Mouse (Mus musculus) mature B cell (primary cell): Measurements from ENCODE around the gene Ankrd34a.

Experiments used
- in situ Hi-C: fragments of 300-500 bp; cut with MboI; formaldehyde crosslinking; loops from 2 replicates; pipeline ENCODE4 v1.14.3; 2019

Gene Ankrd34a

GRCm38 (mm10) chr3:96596228-96596707, at the start of gene Ankrd34a:
Gene Ankrd34a, plus strand, starts transcription at chr3:96596636.
- in situ Hi-C loops, result no loop called here

DNA sequence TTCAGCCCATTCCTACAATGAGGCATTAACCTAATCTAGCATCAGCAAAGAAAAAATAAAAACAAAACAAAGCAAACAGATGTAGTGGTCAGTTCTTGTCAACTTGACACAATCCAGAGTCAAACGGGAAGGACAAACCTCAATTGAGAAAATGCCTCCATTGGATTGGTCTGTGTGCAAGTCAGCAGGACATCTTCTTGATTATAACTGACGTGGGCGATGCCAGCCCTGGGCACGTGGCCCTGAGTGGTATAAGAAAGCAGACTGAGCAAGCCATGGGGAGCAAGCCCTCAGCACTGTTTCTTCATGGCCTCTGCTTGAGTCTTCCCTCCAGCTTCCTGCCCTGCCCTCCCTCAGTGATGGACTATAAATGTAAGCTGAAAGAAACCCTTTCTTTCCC, 49.6 kb upstream of the Ankrd34a start:
- in situ Hi-C loops, result loop anchor here (5.0 kb wide), 1 partner anchor 85 kb away; no protein-coding TSS in a partner anchor

- in situ Hi-C loops, result loop anchor here (5.0 kb wide), 1 partner anchor 85 kb away; no protein-coding TSS in a partner anchor
Measured at GRCm38 (mm10) chr3:96547389-96547960, 49.0 kb upstream of the Ankrd34a start.

DNA sequence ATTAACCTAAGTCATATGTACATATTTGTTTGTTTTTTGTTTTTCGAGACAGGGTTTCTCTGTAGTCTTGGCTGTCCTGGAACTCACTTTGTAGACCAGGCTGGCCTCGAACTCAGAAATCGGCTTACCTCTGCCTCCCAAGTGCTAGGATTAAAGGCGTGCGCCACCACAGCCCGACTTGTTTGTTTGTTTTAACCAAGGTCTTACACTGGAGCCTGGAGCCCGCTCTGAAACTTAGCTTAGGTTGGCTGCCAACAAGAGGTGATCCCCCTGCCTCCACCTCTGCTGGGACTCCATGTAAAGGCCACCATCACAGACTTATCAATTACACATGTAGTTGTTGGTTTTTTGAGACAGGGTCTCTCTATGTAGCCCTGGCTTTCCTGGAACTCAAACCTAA, 47.6 kb upstream of the Ankrd34a start:
- in situ Hi-C loops, result loop anchor here (5.0 kb wide), 1 partner anchor 83 kb away; no protein-coding TSS in a partner anchor

DNA sequence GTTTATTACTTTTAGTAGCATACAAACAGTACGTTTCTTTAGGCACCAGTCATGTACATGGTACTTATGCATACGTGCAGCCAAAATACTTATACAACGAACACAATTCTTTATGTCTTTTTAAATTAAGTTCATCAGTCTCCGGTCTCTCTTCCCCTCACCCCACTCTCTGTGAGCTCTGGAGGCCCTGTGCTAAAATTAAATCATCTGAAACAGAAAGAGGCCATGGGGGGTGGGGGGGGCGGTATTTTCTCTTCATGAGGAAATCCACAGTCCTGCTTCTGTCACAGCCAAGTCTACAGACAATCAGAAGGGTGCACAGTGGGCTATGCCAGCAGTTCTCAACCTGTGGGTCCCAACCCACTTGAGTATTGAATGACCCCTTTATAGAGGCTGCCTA, 47.1 kb upstream of the Ankrd34a start:
- in situ Hi-C loops, result loop anchor here (5.0 kb wide), 1 partner anchor 83 kb away; no protein-coding TSS in a partner anchor

- in situ Hi-C loops, result no loop called here
Measured at GRCm38 (mm10) chr3:96551203-96551602, 45.2 kb upstream of the Ankrd34a start.

DNA sequence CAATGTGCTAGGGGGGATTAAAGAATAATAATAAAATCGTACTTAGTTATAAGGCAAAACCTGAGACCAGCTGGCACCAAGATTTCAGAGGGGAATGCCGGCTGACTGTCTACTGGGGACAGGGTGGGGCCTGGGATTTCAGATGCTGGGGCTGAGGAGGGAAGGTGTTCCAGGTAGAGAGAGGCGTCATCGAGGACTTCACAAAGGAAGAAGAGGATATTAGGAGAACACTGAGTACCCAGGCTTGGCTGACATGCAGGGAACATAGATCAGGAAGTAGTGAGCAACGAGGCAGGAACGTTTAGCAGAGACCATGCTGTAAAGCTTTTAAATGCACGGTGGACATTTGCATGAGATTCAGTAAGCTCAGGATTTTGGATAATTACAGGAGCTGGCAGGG, 44.5 kb upstream of the Ankrd34a start:
- in situ Hi-C loops, result no loop called here

DNA sequence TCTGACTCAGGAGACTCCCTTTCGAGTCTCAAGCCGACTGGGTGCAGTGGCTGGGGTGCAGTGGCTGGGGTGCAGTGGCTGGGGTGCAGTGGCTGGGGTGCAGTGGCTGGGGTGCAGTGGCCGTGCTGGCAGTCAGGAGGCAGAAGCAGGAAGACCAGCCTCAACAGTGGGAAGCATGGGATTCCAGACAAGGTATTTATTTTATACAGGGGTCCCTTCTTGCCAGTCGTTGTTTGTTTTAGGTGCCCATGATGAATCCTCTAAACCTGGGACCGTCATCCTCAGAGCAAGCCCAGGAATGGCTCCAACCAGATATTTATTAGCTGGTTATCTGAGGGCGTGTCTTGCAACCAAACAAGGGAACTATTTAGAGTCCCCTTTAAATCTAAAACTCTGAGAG, 42.8 kb upstream of the Ankrd34a start:
- in situ Hi-C loops, result no loop called here

- in situ Hi-C loops, result no loop called here
Measured at GRCm38 (mm10) chr3:96554251-96554650, 42.2 kb upstream of the Ankrd34a start.

GRCm38 (mm10) chr3:96555041-96555596, 41.3 kb upstream of the Ankrd34a start:
- in situ Hi-C loops, result no loop called here

DNA sequence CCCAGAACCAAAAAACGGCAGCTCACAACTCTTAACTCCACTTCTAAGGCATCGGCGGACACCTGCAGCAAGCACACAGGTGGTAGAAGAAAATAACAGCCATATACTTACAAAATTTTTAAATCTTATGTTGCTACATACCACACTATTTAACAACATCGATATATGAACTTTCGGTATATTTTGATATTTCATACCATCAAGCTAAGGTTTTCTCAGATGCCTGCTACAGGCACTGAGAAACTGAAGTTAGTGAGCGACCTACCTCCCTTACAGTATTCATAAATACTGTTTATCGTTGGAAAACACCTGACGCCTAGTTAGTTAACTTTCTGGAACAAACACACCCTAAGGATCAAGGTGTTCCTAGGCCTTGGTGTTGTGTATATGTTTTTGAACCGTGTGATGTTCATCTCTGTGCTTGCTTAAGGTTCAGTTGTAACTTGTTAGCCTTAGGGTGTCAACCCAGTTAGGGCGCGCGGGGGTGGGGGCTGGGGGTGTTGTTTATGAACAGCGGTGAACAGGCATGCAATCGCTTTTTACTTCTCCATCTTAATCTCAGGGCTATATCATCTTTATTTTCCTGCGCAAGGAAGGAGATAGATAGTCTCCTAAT, 40.3 kb upstream of the Ankrd34a start:
- in situ Hi-C loops, result no loop called here

- in situ Hi-C loops, result no loop called here
Measured at GRCm38 (mm10) chr3:96556651-96557635, 39.5 kb upstream of the Ankrd34a start.

DNA sequence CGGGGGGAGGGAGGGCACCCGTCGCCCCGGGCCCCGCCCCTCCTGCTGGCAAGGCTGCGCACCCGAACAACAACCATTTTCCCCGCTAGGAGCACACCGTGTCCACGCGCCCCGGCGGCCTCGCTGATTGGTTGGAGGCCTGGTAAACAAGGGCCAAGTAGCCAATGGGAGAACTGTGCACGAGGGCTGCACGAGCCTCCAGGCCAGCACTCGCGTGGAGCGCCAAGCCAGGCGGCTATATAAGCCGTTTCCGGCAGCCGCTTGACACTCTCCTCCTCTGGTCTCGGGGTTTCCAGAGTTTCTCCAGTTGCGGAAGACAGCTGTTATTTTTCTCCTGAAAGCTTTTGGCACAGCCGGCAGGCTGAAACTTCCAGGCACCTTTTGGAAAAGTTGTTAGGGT, 38.7 kb upstream of the Ankrd34a start, which contains the start of gene Txnip:
Txnip (plus strand) TSS at position 264 of the 400 bp plus-strand sequence.
- in situ Hi-C loops, result no loop called here

- in situ Hi-C loops, result no loop called here
Measured at GRCm38 (mm10) chr3:96558159-96558558, 38.3 kb upstream of the Ankrd34a start.

DNA sequence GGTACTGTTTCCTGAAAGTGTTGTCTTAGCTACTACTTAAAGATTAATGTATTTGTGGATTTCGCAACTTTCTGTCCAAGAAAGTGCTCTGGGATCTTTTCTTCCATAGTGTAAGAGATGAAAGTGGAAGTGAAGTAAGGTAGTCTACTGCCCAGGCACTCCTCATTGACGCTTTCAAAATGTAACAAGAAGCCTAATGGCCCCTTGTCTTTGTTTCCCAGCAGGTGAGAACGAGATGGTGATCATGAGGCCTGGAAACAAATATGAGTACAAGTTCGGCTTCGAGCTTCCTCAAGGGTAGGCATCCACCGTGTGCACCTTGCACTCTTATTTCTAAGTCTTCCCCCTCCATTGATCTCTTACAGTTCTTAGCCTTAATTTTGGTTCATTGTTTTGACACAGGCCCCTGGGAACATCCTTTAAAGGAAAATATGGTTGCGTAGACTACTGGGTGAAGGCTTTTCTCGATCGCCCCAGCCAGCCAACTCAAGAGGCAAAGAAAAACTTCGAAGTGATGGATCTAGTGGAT, 37.7 kb upstream of the Ankrd34a start:
- in situ Hi-C loops, result no loop called here

GRCm38 (mm10) chr3:96559398-96559910, 37.0 kb upstream of the Ankrd34a start:
- in situ Hi-C loops, result no loop called here

GRCm38 (mm10) chr3:96559911-96560850, 36.3 kb upstream of the Ankrd34a start:
- in situ Hi-C loops, result no loop called here

- in situ Hi-C loops, result no loop called here
Measured at GRCm38 (mm10) chr3:96560881-96561668, 35.4 kb upstream of the Ankrd34a start.

DNA sequence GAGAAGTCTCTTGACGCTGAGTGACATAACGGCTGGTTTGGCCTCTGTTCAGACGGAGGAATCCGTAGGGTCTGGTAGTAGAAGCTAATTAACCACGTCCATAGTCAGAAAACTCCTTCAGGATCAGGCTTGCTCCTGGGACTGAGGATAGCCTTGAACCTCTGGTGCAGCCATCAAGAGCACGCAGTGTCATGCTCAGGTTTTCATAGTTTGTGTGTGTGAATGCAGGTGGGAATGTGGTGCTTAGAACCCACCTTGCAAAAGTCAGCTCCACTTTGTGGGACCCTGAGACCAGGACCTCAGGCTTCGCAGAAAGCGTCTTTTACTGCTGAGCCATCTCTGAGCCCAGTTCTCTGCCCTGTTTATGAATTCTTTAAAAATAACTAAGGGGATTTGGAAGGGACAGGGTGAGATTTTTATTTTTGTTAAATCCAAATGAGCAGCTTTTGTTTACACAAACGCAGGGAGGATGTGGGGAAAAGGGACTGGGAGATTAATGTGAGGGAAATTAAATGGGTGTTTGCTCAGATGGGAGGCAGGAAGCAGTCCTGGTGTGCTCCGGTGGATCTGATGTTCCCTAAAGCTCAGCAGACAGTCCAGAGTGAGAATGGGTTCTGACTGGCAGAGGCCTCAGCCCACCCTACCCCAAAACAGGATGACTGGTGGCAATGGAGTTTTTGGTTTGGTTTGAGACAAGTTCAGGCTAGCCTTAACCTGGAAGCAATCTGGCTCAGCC, 34.3 kb upstream of the Ankrd34a start:
- in situ Hi-C loops, result no loop called here
